Mouse (Mus musculus) E14TG2a.4 (cell line): ENCODE data around the gene Zfp341.

Source experiments
- CTCF ChIP-seq: conservative IDR thresholded peaks from 2 replicates; pipeline ENCODE4 v1.5.1; 2014; ENCODE audit warnings: low read length
- NANOG ChIP-seq: IDR thresholded peaks from 2 replicates; pipeline ENCODE4 v1.6.1; 2014; ENCODE audit warnings: borderline replicate concordance, low read length, mixed read lengths
- POU5F1 ChIP-seq: IDR thresholded peaks from 2 replicates; pipeline ENCODE4 v1.6.1; 2014; ENCODE audit warnings: low read length, borderline replicate concordance

- no peak for TF ChIP-seq CTCF
- no peak for TF ChIP-seq POU5F1
- no peak for TF ChIP-seq NANOG
These were observed 8.6 kb downstream of the Zfp341 start for GRCm38 (mm10) chr2:154621684-154622083.
